Mouse (Mus musculus): ENCODE data around the gene Sorcs3.

Gene Sorcs3

GRCm38 (mm10) chr19:48285602-48286225 lies 79.9 kb downstream of the Sorcs3 start:
- DNase-seq, result no peak

DNA sequence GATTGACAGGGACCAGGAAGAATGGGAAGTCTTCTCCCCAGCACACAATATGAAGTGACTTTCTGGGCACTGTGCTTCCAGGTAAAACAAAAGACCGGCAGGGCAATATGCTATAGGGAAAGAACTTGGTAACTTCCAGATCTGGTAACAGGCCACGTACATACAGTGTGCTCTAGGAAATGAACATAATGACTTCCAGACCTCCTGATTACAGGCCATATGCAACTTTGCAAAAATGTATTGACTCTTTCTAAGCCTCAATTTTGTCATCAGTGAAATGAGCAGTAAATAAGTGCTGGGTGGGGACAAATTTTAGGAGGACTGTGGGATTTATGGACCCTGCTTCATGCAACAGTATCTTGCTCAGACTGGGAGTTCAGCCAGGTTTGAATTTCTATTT lies 88.4 kb downstream of the Sorcs3 start:
- DNase-seq, result no peak

GRCm38 (mm10) chr19:48298384-48298783 lies 92.6 kb downstream of the Sorcs3 start:
- no peak for DNase-seq

DNA sequence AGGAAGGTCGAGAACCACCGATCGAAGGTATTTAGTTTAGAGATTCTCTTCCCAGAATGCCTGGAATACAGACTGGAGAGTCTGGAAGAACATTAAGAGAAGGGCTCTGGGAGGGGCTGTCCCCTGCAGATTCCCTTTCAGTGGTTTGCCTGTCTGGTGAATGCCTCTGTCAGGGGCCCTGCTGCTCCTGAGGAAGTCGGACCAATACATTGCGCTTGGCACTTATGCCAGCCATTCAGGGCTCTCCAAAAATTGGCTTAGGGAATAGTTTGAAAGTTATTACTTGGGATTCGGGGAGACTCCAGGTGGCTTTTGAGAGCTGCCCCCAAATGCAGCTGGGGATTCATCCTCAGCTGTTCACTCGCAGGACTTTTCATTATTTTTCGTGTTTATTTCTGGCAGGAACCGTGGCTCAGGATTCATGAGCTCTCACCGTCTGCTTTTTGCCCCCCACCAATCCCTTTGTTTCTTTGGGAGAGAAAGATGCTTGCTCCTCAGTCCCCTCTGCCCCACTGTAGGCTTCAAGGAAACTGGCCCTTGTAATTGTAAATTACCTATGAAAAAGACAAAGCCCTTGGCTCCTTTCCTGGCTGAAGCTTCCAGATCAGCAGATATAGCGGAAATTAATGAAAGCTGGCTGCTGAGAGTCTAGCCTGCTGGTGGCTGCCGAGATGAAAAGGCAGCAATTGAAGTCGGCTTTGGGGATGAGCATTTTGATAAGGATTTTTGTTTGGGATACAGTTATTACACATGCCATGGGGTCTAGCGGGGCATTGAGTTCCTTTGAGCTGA lies 94.8 kb downstream of the Sorcs3 start:
- no peak for DNase-seq

DNA sequence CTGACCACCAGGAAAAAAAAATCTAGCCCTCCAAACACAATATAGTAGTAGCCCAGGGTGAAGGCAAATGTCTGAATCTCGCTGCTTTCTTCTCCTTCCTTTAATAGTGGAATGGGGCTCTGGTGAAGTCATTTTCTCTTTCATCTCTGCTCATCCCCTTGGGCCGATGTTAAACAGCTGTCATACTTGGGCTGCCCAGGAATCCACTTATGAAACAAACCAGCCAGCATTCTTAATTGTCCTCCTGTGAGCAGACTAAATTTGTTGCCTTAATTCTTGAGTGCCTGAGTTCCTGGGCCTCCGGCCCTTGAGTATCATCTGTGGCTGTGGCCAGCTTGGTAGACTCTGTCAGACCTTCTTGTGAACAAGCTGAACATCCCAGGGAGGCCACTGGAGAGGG lies 95.5 kb downstream of the Sorcs3 start:
- no peak for DNase-seq

GRCm38 (mm10) chr19:48308341-48308740 lies 102.5 kb downstream of the Sorcs3 start:
- no peak for DNase-seq

DNA sequence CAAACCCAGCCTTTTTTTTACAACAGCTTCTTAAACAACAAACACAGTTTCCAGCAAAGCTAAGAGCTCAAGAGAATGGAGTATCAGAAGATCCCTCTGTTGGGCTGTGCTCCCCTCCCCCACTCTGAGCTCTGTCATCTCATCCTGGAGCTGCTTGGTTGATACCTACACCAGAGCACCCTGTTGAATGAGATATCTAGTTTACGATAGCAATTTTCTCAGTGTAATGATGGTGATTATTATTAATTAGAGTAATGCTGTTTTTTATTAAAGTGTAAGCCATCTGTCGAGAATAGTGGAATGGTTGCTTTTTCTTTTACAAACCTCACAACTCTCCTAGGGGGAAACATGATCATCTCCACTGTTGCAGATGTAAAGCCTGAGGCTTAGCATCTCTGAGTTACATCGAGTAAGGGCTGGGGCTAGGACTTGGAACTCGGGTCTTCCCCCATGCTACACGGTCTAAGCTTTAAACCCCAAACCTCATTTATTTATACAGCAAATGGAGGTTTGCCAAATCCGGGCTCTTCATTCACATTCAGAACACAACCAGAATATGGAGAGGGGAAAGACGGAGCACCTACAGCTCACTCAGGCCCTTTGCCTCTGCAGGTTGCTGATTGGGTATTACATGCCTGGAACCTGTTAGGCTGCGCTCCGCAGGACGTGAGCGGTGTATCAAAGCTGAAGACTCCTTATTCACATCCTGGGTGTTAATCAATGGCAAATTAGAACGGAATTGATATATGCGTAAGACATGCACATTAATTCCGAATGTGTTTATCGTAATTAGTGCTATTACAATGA lies 103.9 kb downstream of the Sorcs3 start:
- no peak for DNase-seq

DNA sequence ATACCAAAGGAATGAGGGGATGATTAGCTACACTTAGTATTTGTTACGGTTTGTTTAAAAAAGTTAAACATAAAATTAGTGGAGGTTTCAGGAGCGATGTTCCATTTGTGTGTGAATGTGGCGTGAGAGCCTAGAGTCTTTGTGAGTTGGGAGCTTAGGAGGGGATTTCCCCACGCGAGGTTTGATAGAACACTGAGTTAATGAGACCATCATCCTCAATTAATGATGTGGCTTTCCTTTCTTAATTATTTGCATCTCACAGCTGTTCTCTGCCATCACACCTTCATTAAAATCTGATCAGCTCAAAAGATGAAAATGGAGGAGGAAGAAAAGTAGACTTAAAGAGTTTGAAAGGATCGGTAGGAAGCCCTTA lies 104.5 kb downstream of the Sorcs3 start:
- no peak for DNase-seq

DNA sequence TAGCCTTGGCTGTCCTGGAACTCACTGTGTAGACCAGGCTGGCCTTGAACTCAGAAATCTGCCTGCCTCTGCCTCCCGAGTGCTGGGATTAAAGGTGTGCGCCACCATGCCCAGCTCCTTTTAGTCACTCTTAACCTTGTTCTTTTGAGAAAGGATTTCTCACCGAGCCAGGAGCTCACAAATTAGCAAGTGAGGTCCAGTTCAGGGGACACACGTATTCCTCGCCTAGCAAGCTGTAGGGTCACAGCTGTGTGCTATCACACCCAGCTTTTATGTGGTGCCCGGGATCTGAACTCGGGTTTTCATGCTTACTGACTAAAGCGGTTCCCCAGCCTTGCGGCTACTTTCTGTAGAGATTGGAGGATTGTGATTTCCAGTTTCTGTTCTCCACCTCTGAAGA lies 108.0 kb downstream of the Sorcs3 start:
- no peak for DNase-seq

DNA sequence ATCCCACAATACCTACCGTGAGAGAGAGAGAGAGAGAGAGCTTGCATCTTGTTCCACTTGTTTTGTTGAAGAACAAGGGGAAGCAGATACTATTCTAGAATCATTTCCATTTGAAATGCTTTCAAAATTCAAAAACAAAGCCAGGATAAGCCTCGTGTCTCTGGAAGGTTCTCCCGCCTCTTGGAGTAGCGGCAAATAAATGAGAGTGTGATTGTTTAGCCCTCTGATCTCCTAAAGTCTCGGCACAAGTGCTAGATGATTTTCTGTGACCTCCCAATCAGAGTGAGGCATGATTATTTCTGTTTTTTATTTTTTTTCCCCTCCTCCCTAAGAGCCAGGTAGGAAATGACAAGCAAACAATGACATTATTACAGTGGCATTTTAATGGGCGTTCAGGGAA lies 121.3 kb downstream of the Sorcs3 start:
- DNase-seq, result no peak

DNA sequence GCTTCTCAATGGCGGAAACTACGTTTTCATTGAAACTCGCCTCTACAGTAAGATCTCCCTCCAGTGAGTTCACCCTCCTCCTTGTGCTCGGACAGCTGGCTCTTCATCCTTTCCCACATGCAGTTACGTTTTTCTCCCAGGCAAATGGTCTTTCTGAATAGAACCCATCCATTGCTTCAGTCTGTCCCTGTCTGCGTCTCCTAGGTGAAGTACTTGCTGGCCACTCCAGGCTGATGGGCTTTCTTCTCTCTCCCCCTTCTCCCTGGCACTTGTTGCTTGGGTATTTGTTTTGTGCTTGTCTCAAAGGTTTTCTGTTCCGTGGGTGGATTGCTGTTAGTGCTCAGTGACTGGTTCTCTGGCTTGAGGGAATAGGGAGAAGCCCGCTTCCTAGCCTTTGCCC lies 122.3 kb downstream of the Sorcs3 start:
- DNase-seq, result no peak

DNA sequence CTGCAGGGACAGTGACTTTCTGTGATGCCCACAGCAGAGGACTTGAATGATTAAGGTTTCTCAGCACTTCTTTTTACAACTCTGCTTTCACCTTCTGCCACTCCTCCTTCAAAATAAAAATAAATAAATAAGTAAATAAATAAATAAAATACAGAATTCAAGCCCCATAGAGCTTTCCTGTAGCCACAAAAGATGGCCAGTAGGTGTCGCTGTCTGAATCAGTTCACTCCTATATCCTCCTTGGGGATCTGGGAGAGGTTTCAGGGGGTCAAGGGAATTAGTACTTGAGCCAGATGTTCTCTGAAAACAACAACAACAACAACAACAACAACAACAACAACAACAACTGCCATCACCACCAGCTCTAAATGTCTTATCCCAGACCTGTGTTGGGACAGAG lies 125.8 kb downstream of the Sorcs3 start:
- DNase-seq, result no peak

GRCm38 (mm10) chr19:48333085-48333484 lies 127.3 kb downstream of the Sorcs3 start:
- no peak for DNase-seq

DNA sequence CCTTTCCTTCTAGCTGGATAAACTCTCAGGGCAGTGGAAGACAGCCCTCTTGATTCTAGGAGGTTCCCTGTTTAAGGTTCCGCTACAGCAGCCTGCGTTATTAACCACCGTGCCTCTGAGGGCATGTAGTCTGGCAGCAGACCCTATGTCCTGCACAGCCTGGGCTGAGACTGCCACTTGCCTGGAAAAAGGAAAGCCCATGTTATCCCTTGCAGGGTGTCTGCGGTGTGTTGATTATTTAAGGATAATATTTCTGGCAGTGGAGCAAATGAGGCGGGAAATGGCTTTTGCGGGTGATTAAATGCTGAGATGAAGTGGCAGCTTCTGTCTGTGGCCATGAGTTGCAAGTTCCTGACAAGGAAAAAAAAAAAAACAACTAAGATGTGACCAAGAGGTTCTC lies 131.6 kb downstream of the Sorcs3 start:
- no peak for DNase-seq

DNA sequence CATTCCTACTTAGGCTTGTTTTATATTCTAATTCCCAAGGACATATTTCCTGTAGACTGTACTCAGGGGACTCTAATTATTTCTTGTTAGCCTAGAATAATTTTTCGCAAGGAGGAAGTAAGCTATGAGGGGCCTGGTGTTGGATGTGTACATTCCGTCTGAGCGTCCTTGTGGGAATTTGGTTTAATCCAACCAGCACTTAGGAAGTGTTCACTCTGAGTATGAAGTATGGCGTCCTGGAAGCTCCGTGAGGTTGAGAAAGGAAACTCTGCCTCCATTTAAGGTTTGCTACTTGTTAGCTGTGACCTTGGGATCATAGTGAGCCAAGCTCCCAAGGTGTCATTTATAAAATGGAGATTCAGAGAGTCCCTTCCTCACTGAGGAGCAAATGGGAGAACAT lies 132.3 kb downstream of the Sorcs3 start:
- no peak for DNase-seq

- no peak for DNase-seq
Measured at GRCm38 (mm10) chr19:48342770-48343169, 136.9 kb downstream of the Sorcs3 start.

- no peak for DNase-seq
Measured at GRCm38 (mm10) chr19:48343442-48343841, 137.6 kb downstream of the Sorcs3 start.

DNA sequence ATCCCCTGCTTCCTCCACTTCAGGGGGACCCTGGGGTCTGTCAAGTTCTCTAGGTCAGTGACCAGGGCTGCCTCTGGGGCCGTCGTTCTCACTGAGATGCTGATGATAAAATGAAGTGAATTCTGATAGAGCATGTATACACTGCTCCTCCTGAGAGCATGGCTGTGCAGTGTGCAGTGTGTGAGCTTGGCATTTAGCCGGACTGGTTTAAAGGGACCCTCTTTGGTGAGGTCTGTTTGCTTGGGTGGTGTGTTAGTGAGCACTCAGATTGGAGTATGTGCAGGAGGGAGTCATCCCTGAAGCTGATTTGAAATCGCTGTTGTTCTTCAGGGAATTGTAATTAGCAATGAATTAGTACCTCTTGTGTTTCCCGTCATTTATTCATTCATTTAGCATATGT lies 141.3 kb downstream of the Sorcs3 start:
- DNase-seq, result no peak

- DNase-seq, result no peak
Measured at GRCm38 (mm10) chr19:48356806-48357205, 151.0 kb downstream of the Sorcs3 start.

GRCm38 (mm10) chr19:48362167-48362566 lies 156.3 kb downstream of the Sorcs3 start:
- DNase-seq, result no peak

GRCm38 (mm10) chr19:48368056-48368455 lies 162.2 kb downstream of the Sorcs3 start:
- DNase-seq, result no peak

DNA sequence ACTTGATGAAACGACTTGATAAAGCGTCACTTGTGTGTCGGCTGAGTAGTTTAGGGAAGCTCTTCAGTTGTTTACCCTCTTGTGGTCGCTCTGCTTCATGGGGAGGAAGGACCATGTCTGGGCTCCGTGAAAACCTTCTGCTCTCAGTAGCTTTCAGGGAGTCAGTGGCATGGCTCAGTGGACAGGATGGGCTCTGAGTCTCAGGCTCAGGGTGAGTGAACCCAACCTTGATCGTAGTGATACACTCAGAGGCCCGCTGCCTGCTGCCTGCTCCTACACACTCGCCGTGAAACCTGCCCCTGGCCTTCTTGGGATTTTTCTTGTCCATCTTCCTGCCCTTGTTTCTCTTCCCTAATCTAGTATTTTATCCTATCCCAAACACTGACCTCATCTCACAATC lies 166.0 kb downstream of the Sorcs3 start:
- DNase-seq, result no peak

DNA sequence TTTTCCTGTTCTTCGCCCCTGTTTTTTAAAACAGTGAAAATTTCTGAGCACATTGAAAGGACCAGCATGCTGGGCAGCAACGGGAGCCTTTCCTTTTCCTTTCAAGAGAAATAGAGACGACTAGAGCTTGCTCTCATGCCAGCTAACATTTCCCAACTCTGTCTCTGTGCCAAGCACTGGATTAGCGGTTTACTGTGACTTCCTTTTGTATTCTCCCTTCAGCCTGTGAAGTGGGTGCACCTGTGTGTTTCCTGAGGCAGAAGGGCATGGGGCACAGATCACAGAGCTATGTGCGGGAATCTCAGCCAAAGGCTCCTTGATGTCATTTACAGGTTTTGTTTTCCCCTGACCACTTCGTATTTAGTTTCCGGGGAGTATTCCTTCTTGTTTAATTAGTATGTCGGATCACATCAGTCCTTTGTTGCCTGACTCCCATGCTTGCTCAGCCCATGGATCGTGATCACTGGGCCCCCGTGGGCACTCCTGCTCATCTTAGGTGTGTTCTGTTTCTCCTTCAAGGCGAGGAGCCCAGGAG lies 172.2 kb downstream of the Sorcs3 start:
- DNase-seq, result no peak

GRCm38 (mm10) chr19:48391551-48391950 lies 185.7 kb downstream of the Sorcs3 start:
- no peak for DNase-seq

Measured in spleen, adult 18-20 months (tissue).